9 mouse cellular contexts compared by ENCODE assay signal in genomic region chr13:53033189-53033943, GRCm38 (mm10). TPM values are rescaled to one million over a fixed set of nuclear protein-coding genes. Genes with fewer than 3 reads are reported as not detected.
DNase-seq lines count a peak whose midpoint lies in the region; ATAC-seq lines count a peak whose summit lies in the region.
"Had no signal": no experiment of that assay in that cellular context is flagged by ENCODE, and none has a peak within 500 bp of the region (broad histone marks: within the 10 kb centered on the region; RNA-seq: fewer than 3 reads in every experiment).

No protein-coding gene starts in this region.

- ATAC-seq in megakaryocyte-erythroid progenitor cell, adult 5-6 weeks (replicated peaks; ENCODE audit: low FRiP score, low TSS enrichment, poor library complexity, severe bottlenecking): no peak
- ATAC-seq: midbrain, embryonic 13.5 days had no signal

- DNase-seq in urinary bladder, postnatal 14 days (ENCODE audit: low spot score): peak; percentile 41
- DNase-seq in urinary bladder, postnatal 10 days (ENCODE audit: low spot score): no peak
- peak; percentile 28 for DNase-seq in gastrocnemius, postnatal 25 days
- peak; percentile 81 for DNase-seq in heart, postnatal 4 days
- no peak for DNase-seq in cerebellum, adult 18-20 months
- no peak for DNase-seq in layer of hippocampus, adult 9-10 months (ENCODE audit: low spot score)
- DNase-seq: layer of hippocampus, postnatal 36 days had no signal

RNA-seq across cellular contexts. Expression of gene Nfil3, which starts 52.5 kb away (rescaled TPM):
- total RNA-seq in gastrocnemius, postnatal 25 days (2021): 10 to 100 TPM; 21.4 to 53.7 TPM
- total RNA-seq in heart, postnatal 4 days (2021): 10 to 100 TPM; 24.6 to 27.7 TPM
- total RNA-seq in megakaryocyte-erythroid progenitor cell, adult 5-6 weeks (2014; fragmentation: Nextera tagmentation): 0.64 TPM in 1 of 2 replicates, not detected in the other
- total RNA-seq in megakaryocyte-erythroid progenitor cell, adult 5-6 weeks (2017): 0.85 and 0.88 TPM in 2 replicates

Comparison
In these comparisons a context has a peak if more than half of its experiments do, and no peak if none do; other contexts are left out.
1. DNase-seq: peak in urinary bladder, postnatal 14 days (single experiment), gastrocnemius, postnatal 25 days (single experiment) and heart, postnatal 4 days (single experiment); none in urinary bladder, postnatal 10 days (single experiment), cerebellum, adult 18-20 months (0 of 2) and layer of hippocampus, adult 9-10 months (single experiment).
2. RNA of gene Nfil3, which starts 52.5 kb away (total RNA-seq): 21.4 to 53.7 TPM in gastrocnemius, postnatal 25 days and 24.6 to 27.7 TPM in heart, postnatal 4 days; 0.64 to 0.88 TPM in megakaryocyte-erythroid progenitor cell, adult 5-6 weeks; every median in the first group is over 10 times any median in the second.